Mouse (Mus musculus): ENCODE results near the gene Sik1. TPM values are rescaled to one million over a fixed set of nuclear protein-coding genes. Genes with fewer than 3 reads are reported as not detected.
A peak's percentile ranks its signal among the peaks of the same experiment; 100 is the strongest.

Gene Sik1
- 10 to 100 TPM; 13.4 to 58.6 TPM for total RNA-seq (2021)
- long read RNA-seq, experiment 1, full-length matches to known transcripts: 4 of 6 reads
- long read RNA-seq, experiment 1, partial matches to known transcripts: 1 of 6 reads
- long read RNA-seq, experiment 1, other reads (novel, unspliced or antisense): 1 of 6 reads
- long read RNA-seq, experiment 2, partial matches to known transcripts: 0 of 1 reads
- long read RNA-seq, experiment 2, other reads (novel, unspliced or antisense): 1 of 1 reads

- DNase-seq: peak; percentile 100
- peak within 1 kb of the TSS; percentile 94 for H3K4me3 ChIP-seq
- peak within 1 kb of the TSS; percentile 99 for H3K27ac ChIP-seq
- intact Hi-C loops (cut with DNase I): loop anchor here (2.0 to 5.0 kb wide), 5 partner anchors 36 to 163 kb away; no protein-coding TSS in a partner anchor
- peak; percentile 89 for TF ChIP-seq CTCF (IDR thresholded peaks at IDR 0.05)
Measured at GRCm38 (mm10) chr17:31855597-31856518, at the start of gene Sik1. Gene Sik1, minus strand, starts transcription at chr17:31855804.

DNA sequence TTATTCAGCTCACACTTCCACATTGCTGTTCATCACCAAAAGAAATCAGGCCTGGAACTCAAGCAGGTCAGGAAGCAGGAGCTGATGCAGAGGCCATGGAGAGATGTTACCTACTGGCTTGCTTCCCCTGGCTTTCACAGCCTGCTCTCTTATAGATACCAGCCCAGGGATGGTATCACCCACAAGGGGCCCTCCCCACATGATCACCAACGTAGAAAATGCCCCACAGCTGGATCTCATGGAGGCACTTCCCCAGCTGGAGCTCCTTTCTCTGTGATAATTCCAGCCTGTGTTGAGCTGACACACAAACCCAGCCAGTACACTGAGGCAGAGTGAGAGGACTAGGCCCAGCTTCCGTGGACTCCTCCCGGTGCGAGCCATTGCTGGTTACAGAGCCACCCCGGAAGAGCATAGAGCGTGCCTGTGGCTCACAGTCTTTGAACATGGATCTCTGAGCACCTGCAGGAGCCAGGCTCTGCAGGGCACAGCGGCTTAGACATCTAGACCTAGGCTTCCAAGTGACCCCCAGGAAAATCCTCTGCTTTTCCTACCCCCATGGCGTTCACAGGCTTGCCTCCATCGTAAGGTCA, 49.7 kb upstream of the Sik1 start:
- peak; percentile 10 for DNase-seq
- H3K4me3 ChIP-seq: peak overlapping the region; percentile 38; the same call in 1 of the 2 replicates
- H3K27ac ChIP-seq: peak overlapping the region; percentile 90
- intact Hi-C loops (cut with DNase I): no loop called here
- no peak for TF ChIP-seq CTCF (IDR thresholded peaks at IDR 0.05)

DNA sequence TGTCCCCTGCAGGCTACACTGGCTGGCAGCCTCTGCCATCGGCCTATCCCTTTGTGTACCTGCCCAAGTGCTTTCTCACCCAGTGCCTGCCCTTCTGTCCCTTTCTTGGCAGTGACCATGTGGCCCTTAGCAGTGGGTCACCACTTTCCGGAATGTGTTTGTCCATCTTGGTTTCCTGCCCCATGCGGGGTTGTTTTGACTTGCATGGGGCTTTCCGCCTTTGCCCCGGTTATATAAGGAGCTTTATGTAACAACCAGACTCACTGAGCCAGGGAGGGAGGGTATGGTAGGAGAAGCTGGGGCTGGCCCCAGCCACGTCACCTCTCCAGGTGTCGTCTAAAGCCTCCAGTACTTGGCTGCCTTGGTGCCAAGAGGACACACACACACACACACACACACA, 48.4 kb upstream of the Sik1 start:
- Histone ChIP-seq H3K27ac (peak overlapping the region; percentile 54), H3K4me3 (no peak overlapping the region)
- peak; percentile 13 for DNase-seq
- no peak for TF ChIP-seq CTCF (IDR thresholded peaks at IDR 0.05)
- intact Hi-C loops (cut with DNase I): no loop called here

GRCm38 (mm10) chr17:31902630-31903198, 47.1 kb upstream of the Sik1 start:
- no peak for TF ChIP-seq CTCF (IDR thresholded peaks at IDR 0.05)
- intact Hi-C loops (cut with DNase I): no loop called here
- Histone ChIP-seq H3K4me3 (no peak overlapping the region), H3K27ac (0 out of 2 replicates have a peak overlapping the region, but pooled peaks have one; percentile 16)
- peak; percentile 9 for DNase-seq

GRCm38 (mm10) chr17:31901461-31902204, 46.0 kb upstream of the Sik1 start:
- intact Hi-C loops (cut with DNase I): loop anchor here (1.0 kb wide), 1 partner anchor 40 kb away; no protein-coding TSS in a partner anchor
- H3K27ac ChIP-seq: peak overlapping the region; percentile 63
- no peak for TF ChIP-seq CTCF (IDR thresholded peaks at IDR 0.05)
- peak; percentile 28 for DNase-seq
- H3K4me3 ChIP-seq: no peak overlapping the region

DNA sequence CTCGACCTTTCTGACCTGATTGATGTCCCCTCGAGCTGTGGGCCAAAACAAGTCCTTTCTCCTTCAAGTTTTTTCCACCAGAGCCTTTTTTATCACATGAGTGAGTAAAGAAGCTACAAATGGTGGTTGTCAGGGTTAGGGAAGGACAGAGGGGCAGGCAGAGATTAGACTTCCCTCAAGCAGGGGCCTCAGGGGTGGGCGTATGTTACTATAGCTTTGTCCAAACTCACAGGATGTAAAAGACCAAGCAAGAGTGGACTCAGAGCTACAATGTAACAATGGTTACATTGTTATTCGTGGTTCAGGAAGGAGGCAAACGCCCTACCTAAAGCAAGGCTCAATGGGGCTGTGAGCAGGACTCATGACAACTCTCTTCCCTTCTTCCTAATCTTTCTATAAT, 43.3 kb upstream of the Sik1 start:
- intact Hi-C loops (cut with DNase I): no loop called here
- Histone ChIP-seq H3K27ac (no peak overlapping the region), H3K4me3 (no peak overlapping the region)
- peak; percentile 3 for DNase-seq
- no peak for TF ChIP-seq CTCF (IDR thresholded peaks at IDR 0.05)

GRCm38 (mm10) chr17:31897186-31897793, 41.7 kb upstream of the Sik1 start:
- peak; percentile 67 for DNase-seq
- H3K4me3 ChIP-seq: no peak overlapping the region
- H3K27ac ChIP-seq: peak overlapping the region; percentile 64
- no peak for TF ChIP-seq CTCF (IDR thresholded peaks at IDR 0.05)
- intact Hi-C loops (cut with DNase I): no loop called here

GRCm38 (mm10) chr17:31896751-31897150, 41.1 kb upstream of the Sik1 start:
- no peak for DNase-seq
- no peak for TF ChIP-seq CTCF (IDR thresholded peaks at IDR 0.05)
- intact Hi-C loops (cut with DNase I): no loop called here
- Histone ChIP-seq H3K27ac (peak overlapping the region; percentile 64), H3K4me3 (no peak overlapping the region)

DNA sequence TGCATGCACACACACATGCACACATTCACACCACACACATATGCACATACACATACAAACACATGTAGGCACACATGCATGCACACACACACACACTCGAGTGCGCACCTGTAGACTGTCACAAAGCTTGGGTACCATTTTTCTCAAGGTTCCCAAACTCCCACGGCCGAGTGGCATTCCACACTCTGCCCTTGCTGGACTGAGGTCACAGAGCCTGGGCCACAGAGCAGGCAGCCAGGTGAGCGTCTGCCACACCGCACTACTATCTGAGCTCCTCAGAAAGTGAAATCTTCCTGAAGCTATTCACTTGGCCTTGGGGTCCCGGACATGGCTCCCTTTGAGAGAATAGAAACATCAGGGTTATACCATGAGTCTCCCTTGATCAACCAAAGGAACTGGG, 40.7 kb upstream of the Sik1 start:
- Histone ChIP-seq H3K4me3 (no peak overlapping the region), H3K27ac (peak overlapping the region; percentile 64; the same call in 1 of the 2 replicates)
- no peak for TF ChIP-seq CTCF (IDR thresholded peaks at IDR 0.05)
- peak; percentile 18 for DNase-seq
- intact Hi-C loops (cut with DNase I): no loop called here

GRCm38 (mm10) chr17:31893371-31894060, 37.9 kb upstream of the Sik1 start:
- intact Hi-C loops (cut with DNase I): loop anchor here (5.0 kb wide), 1 partner anchor 36 kb away; the partner anchor contains the start of gene Sik1
- DNase-seq: peak; percentile 18
- H3K4me3 ChIP-seq: no peak overlapping the region
- peak overlapping the region; percentile 80 for H3K27ac ChIP-seq
- no peak for TF ChIP-seq CTCF (IDR thresholded peaks at IDR 0.05)

GRCm38 (mm10) chr17:31892750-31893149, 37.1 kb upstream of the Sik1 start:
- TF ChIP-seq CTCF (IDR thresholded peaks at IDR 0.05): no peak
- DNase-seq: peak; percentile 97
- H3K27ac ChIP-seq: peak overlapping the region; percentile 80
- no peak overlapping the region for H3K4me3 ChIP-seq
- intact Hi-C loops (cut with DNase I): loop anchor here (5.0 kb wide), 1 partner anchor 35 kb away; the partner anchor contains the start of gene Sik1

Measured in gastrocnemius, adult 2 months (tissue).